Comparison of ENCODE assay signal across 26 mouse cellular contexts in the genomic region with DNA sequence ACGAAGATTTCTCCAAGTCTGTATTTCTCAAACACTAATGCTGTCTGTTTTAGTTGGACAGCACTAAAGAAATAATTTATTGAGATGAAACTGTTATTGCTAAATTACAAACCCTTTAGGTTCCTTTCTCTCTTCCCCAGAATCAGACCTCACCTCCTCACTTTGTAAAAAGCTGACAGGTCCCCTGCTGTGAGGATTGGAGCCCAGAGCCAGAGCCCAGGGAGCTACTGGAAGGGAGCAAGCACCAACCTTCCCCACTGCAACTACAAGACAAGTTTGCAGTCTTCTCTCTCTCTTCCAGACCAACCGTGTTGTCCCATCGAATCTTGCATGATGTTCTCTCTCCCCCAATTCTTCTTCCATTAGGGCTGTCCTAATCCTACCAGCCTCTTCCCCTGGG.
"Had no signal": no experiment of that assay in that cellular context is flagged by ENCODE, and none has a peak within 500 bp of the region (broad histone marks: within the 10 kb centered on the region; RNA-seq: fewer than 3 reads in every experiment).

No protein-coding gene starts in this region.

- H3K4me2 ChIP-seq: heart, embryonic 12.5 days; hindbrain, embryonic 12.5 days; hindbrain, embryonic 14.5 days; intestine, embryonic 15.5 days; limb, embryonic 13.5 days; limb, embryonic 15.5 days; liver, embryonic 12.5 days had no signal

- H3K9ac ChIP-seq: heart, embryonic 12.5 days; hindbrain, embryonic 12.5 days; hindbrain, embryonic 14.5 days; intestine, embryonic 15.5 days; limb, embryonic 13.5 days; limb, embryonic 15.5 days; liver, embryonic 12.5 days; liver, embryonic 14.5 days had no signal

- H3K4me3 ChIP-seq: heart, adult 2 months; heart, embryonic 12.5 days; hindbrain, embryonic 10.5 days; hindbrain, embryonic 12.5 days; intestine, embryonic 15.5 days; layer of hippocampus, adult 2 months; left cerebral cortex, adult 2 months; limb, embryonic 13.5 days; limb, embryonic 15.5 days; liver, embryonic 12.5 days had no signal

- H3K9me3 ChIP-seq: heart, embryonic 12.5 days; hindbrain, embryonic 10.5 days; hindbrain, embryonic 12.5 days; intestine, embryonic 15.5 days; limb, embryonic 13.5 days; limb, embryonic 15.5 days; liver, embryonic 12.5 days had no signal

- H3K36me3 ChIP-seq: heart, embryonic 12.5 days; hindbrain, embryonic 10.5 days; hindbrain, embryonic 12.5 days; intestine, embryonic 15.5 days; limb, embryonic 13.5 days; limb, embryonic 15.5 days; liver, embryonic 12.5 days had no signal

- ATAC-seq: hindbrain, embryonic 16.5 days; inflammation-experienced regulatory T-cells, adult 6 months; intestine, embryonic 15.5 days; intestine, postnatal 0 days; liver, embryonic 12.5 days had no signal

- H3K27ac ChIP-seq: heart, adult 2 months; hindbrain, embryonic 10.5 days; hindbrain, embryonic 12.5 days; hindbrain, embryonic 14.5 days; intestine, embryonic 15.5 days; layer of hippocampus, adult 2 months; left cerebral cortex, adult 2 months; limb, embryonic 13.5 days; limb, embryonic 15.5 days; liver, embryonic 12.5 days; liver, embryonic 14.5 days had no signal

- H3K27me3 ChIP-seq: heart, embryonic 12.5 days; hindbrain, embryonic 12.5 days; intestine, embryonic 15.5 days; liver, embryonic 12.5 days had no signal

- DNase-seq: gastrocnemius, postnatal 10 days; gastrocnemius, postnatal 25 days; heart, adult 2 months; heart, postnatal 10 days; heart, postnatal 4 days; kidney, adult 18-20 months; kidney, adult 8-10 months; kidney, postnatal 10 days; kidney, postnatal 25 days; kidney, postnatal 4 days; left cerebral cortex, postnatal 4 days; lung, adult 18-20 months had no signal

- H3K4me1 ChIP-seq: heart, embryonic 12.5 days; hindbrain, embryonic 12.5 days; intestine, embryonic 15.5 days had no signal
